Mouse (Mus musculus) right cerebral cortex, postnatal 4 days (tissue): ENCODE data around the gene Tmem233.

ENCODE experiments used
- DNase-seq: peaks from one replicate; pipeline ENCODE4 v3.0.0-alpha.2; 2022

The Tmem233 gene

GRCm38 (mm10) chr5:116026561-116026960 lies 56.5 kb downstream of the Tmem233 start:
- no peak for DNase-seq

- DNase-seq, result no peak
These were observed 56.9 kb downstream of the Tmem233 start for GRCm38 (mm10) chr5:116026107-116026506.

GRCm38 (mm10) chr5:116024327-116024739 lies 58.7 kb downstream of the Tmem233 start, which contains the start of gene Prkab1:
Prkab1 (minus strand) TSS chr5:116024508.
- peak; percentile 83 for DNase-seq

GRCm38 (mm10) chr5:116023821-116024284 lies 59.2 kb downstream of the Tmem233 start:
- DNase-seq, result no peak

DNA sequence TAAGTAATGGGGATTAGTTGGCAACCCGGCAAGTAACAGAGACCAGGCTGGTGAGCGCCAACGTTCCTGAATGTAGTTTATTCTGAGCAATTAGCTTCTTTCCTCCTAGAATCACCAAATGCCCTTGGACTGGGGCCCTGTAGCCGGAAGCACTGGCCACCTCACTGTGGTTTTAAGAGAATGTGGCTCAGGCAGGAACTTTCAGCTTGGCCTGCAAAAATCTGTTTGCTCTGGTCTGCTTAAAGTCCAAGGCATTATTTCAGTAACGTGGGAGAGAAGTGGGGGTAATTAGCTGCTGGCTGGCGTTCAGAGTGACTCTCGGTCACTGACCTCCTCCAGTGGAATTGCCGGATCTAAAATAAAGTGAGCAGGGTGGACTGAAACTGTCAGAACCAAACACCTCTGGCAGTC lies 59.8 kb downstream of the Tmem233 start:
- DNase-seq, result peak; percentile 31

- DNase-seq, result no peak
These were observed 60.3 kb downstream of the Tmem233 start for GRCm38 (mm10) chr5:116022658-116023200.

DNA sequence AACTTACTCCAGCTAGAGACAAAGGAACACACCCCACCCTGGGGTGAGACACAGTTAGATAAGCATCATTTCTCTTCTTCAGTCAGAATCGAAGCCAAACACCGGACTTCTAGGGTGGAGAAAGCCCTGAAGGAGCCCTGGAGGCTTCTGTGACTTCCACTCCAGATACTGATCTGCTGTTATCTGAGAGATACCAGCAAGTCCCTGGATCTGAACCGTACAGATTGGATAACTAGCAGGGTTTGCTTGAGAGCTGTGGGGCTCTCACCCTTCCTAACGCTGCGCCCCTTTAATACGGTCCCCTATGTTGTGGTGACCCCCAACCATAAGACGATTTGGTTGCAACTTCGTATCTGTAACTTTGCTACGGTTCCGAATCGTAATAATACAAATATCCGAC lies 60.9 kb downstream of the Tmem233 start:
- no peak for DNase-seq

GRCm38 (mm10) chr5:116021552-116021951 lies 61.5 kb downstream of the Tmem233 start:
- no peak for DNase-seq

- no peak for DNase-seq
These were observed 63.7 kb downstream of the Tmem233 start for GRCm38 (mm10) chr5:116019371-116019770.

GRCm38 (mm10) chr5:116018784-116019183 lies 64.3 kb downstream of the Tmem233 start:
- no peak for DNase-seq

DNA sequence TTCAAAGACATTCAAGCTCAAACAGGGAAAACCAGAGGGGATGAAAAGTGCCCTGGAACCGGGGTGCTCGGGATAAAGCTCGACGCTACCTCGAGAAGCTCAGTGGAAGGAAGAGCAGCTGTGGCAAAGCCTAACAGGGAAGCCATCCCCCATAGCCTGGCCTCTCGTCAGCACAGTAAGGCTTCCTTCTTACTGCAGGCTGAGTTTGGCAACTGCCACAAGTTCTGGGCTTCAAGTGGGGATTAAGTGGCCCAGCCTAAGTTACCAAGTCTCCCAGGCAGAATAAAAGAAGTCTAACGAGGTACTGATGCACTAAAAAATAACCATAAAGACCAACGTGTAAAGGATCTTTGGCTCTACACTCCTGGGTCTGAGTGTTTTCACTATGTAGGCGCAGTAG lies 64.8 kb downstream of the Tmem233 start:
- no peak for DNase-seq

- DNase-seq, result no peak
These were observed 65.7 kb downstream of the Tmem233 start for GRCm38 (mm10) chr5:116017391-116017790.

GRCm38 (mm10) chr5:116016542-116016941 lies 66.5 kb downstream of the Tmem233 start:
- no peak for DNase-seq

GRCm38 (mm10) chr5:116014237-116014636 lies 68.8 kb downstream of the Tmem233 start:
- no peak for DNase-seq

- DNase-seq, result no peak
These were observed 69.2 kb downstream of the Tmem233 start for GRCm38 (mm10) chr5:116013821-116014220.

DNA sequence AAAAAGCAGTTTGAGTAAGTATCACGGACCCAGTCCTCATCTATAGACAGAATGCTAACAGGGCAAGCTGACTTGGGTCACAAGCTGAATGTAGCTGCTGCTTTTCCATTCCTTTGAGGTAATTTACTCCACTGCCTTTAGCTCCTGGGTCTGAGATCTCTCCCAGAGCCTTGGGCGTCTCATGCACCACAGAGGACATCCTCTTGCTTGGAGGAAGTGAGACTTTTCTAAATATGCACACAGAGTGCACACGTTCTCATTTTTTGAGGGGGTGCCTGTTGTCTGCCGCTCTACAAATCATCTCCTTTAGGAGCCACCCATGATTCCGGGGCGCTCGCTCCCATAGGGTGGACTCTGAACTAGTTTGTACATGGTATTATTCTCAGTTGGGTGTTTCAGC lies 70.5 kb downstream of the Tmem233 start:
- no peak for DNase-seq

DNA sequence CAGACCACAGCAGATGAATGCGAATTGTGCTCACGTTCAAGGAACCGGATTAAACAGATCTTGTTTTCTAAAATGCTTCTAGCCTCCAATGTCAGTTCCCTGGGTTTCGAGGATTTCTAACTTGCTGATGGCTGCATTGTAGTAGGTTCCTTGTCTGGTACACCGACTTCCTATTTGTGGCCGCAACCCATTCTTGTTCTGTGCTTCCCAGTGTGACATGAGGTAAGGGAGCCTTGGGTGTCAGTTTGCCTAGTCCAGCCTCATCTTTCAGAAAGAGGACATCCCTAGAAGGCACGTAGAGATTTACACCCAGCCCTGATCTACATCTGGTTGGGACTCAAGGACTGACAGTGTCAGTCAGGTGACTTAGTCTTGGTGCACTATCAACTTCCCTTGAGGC lies 71.3 kb downstream of the Tmem233 start:
- no peak for DNase-seq

DNA sequence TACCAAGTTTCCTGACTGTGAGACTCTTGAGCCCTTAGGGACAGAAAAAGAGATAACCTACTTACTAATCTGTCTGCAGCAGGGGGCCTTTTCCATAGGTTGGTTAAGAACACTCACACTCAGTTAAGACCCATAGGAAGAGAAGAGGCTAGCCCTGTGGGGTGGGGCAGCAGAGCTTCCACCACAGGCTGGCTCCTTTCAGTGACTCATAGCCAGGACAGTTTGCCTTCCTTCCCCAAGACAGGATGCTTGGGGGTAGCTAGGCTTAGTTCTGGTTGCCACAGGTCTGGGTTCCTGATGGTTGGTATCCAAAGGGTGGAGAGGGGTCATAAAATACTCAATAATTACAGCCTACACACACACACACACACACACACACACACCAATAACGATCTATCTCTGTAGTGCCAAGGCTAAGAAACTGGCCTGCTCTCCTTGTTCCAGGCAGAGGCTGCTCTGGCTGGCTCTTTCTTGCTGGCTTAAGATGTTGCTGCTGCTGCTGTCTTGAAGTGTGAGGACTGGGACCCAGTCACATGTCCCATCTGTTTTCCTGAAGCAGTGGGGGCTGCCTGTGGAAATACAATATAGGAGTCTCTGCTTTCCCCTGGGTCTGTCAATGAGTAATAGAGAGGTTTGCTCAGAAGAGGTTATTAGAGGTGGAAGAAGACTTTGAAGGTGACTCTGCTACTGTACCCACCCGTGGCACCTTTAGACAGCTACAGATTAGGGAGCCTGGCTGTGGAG lies 73.0 kb downstream of the Tmem233 start:
- no peak for DNase-seq

GRCm38 (mm10) chr5:116009091-116009851 lies 73.8 kb downstream of the Tmem233 start:
- no peak for DNase-seq

- no peak for DNase-seq
These were observed 75.3 kb downstream of the Tmem233 start for GRCm38 (mm10) chr5:116007723-116008122.

GRCm38 (mm10) chr5:116006324-116007099 lies 76.5 kb downstream of the Tmem233 start:
- peak; percentile 30 for DNase-seq

GRCm38 (mm10) chr5:116004271-116004670 lies 78.8 kb downstream of the Tmem233 start:
- DNase-seq, result no peak

- DNase-seq, result no peak
These were observed 79.2 kb downstream of the Tmem233 start for GRCm38 (mm10) chr5:116003825-116004224.
